Mouse (Mus musculus) brain, embryonic 18.5 days (tissue): ENCODE results near the gene Taf11.

Experiments used
- DNase-seq: peaks from one replicate; pipeline ENCODE4 v3.0.0-alpha.2; 2012; ENCODE audit warnings: low read depth, low spot score

The Taf11 gene

GRCm38 (mm10) chr17:27856265-27856797 lies 53.3 kb downstream of the Taf11 start, which contains the start of gene Uhrf1bp1:
Gene Uhrf1bp1, plus strand, starts transcription at chr17:27856441.
- peak; percentile 60 for DNase-seq
